Mouse (Mus musculus) frontal cortex, postnatal 36 days (tissue): ENCODE data around the gene Gm20388.

ENCODE experiments used
- DNase-seq, 2 experiments: peaks; one replicate each; pipeline ENCODE4 v3.0.0; 2022; ENCODE audit warnings: low spot score in 2 of 2

Gm20388 gene

GRCm38 (mm10) chr8:122699005-122699492 is 2788.4 kb downstream of the Gm20388 start, which contains the start of gene Cbfa2t3:
TSS of gene Cbfa2t3 (minus strand) at chr8:122699109.
- DNase-seq: no peak

GRCm38 (mm10) chr8:122700628-122701027 is 2790.0 kb downstream of the Gm20388 start:
- DNase-seq: no peak

- no peak for DNase-seq
These were observed 2791.0 kb downstream of the Gm20388 start for GRCm38 (mm10) chr8:122701441-122702185.

- DNase-seq: no peak
These were observed 2791.8 kb downstream of the Gm20388 start for GRCm38 (mm10) chr8:122702301-122702941.

- DNase-seq: no peak
These were observed 2792.3 kb downstream of the Gm20388 start for GRCm38 (mm10) chr8:122702957-122703356.

GRCm38 (mm10) chr8:122704612-122705011 is 2794.0 kb downstream of the Gm20388 start:
- no peak for DNase-seq

GRCm38 (mm10) chr8:122705901-122706561 is 2795.4 kb downstream of the Gm20388 start:
- DNase-seq: no peak

- no peak for DNase-seq
These were observed 2796.5 kb downstream of the Gm20388 start for GRCm38 (mm10) chr8:122707184-122707583.

- DNase-seq: peak; percentile 18 to 40
These were observed 2798.9 kb downstream of the Gm20388 start for GRCm38 (mm10) chr8:122709340-122710111.

- DNase-seq: no peak
These were observed 2800.8 kb downstream of the Gm20388 start for GRCm38 (mm10) chr8:122711480-122711879.

GRCm38 (mm10) chr8:122711891-122712365 is 2801.3 kb downstream of the Gm20388 start:
- no peak for DNase-seq

- DNase-seq: peak in 1 of 2 experiments; percentile 22
These were observed 2801.9 kb downstream of the Gm20388 start for GRCm38 (mm10) chr8:122712411-122713156.

- no peak for DNase-seq
These were observed 2802.5 kb downstream of the Gm20388 start for GRCm38 (mm10) chr8:122713157-122713518.

GRCm38 (mm10) chr8:122716566-122716965 is 2805.9 kb downstream of the Gm20388 start:
- no peak for DNase-seq

- no peak for DNase-seq
These were observed 2807.3 kb downstream of the Gm20388 start for GRCm38 (mm10) chr8:122717869-122718509.

- DNase-seq: no peak
These were observed 2808.3 kb downstream of the Gm20388 start for GRCm38 (mm10) chr8:122718711-122719499.

GRCm38 (mm10) chr8:122719500-122720065 is 2808.9 kb downstream of the Gm20388 start:
- DNase-seq: no peak

- DNase-seq: peak; percentile 23 to 31
These were observed 2809.6 kb downstream of the Gm20388 start for GRCm38 (mm10) chr8:122720070-122720729.
